Mouse (Mus musculus): Measurements from ENCODE around the gene Ndel1. TPM values are rescaled to one million over a fixed set of nuclear protein-coding genes. Genes with fewer than 3 reads are reported as not detected.

Ndel1 gene
- polyA plus RNA-seq, 1 experiment from 2014 or later, result 69.5 TPM

- Histone ChIP-seq H3K4me3 (replicated peaks) (no peak overlapping the region), H3K27me3 (replicated peaks) (no peaks in the 10 kb centered on the region), H3K36me3 (no peaks in the 10 kb centered on the region), H3K9me3 (no peaks in the 10 kb centered on the region), H3K27ac (no peak overlapping the region), H3K9ac (no peak overlapping the region), H3K4me2 (replicated peaks) (no peak overlapping the region), H3K4me1 (replicated peaks) (0 out of 2 replicates have a peak, but pooled peaks cover 4% of the 10 kb centered on the region)
- ATAC-seq, result no peak
- WGBS, result 71% methylated on average over 8 of the region's 8 CpGs
Observed at GRCm38 (mm10) chr11:68859943-68860593, 11.6 kb downstream of the Ndel1 start.

GRCm38 (mm10) chr11:68857329-68857728 lies 14.3 kb downstream of the Ndel1 start:
- H3K4me2 ChIP-seq (replicated peaks), result no peak overlapping the region
- H3K27ac ChIP-seq, result no peak overlapping the region
- 90% methylated on average over 3 of the region's 3 CpGs for WGBS
- no peak overlapping the region for H3K4me3 ChIP-seq (replicated peaks)
- H3K36me3 ChIP-seq, result no peaks in the 10 kb centered on the region
- H3K9me3 ChIP-seq, result no peaks in the 10 kb centered on the region
- no peak overlapping the region for H3K9ac ChIP-seq
- H3K4me1 ChIP-seq (replicated peaks), result peaks cover 6% of the 10 kb centered on the region; the same call in 1 of the 2 replicates
- ATAC-seq, result no peak
- H3K27me3 ChIP-seq (replicated peaks), result no peaks in the 10 kb centered on the region

GRCm38 (mm10) chr11:68854621-68855020 lies 17.0 kb downstream of the Ndel1 start:
- H3K27ac ChIP-seq, result peak overlapping the region; percentile 72; the same call in 1 of the 2 replicates

GRCm38 (mm10) chr11:68853611-68854401 lies 17.9 kb downstream of the Ndel1 start:
- Histone ChIP-seq H3K27me3 (replicated peaks) (no peaks in the 10 kb centered on the region), H3K4me2 (replicated peaks) (peak overlapping the region; percentile 59), H3K36me3 (no peaks in the 10 kb centered on the region), H3K4me3 (replicated peaks) (peak overlapping the region; percentile 94), H3K9me3 (no peaks in the 10 kb centered on the region), H3K4me1 (replicated peaks) (peaks cover 18% of the 10 kb centered on the region; the same call in 1 of the 2 replicates), H3K27ac (peak overlapping the region; percentile 72), H3K9ac (peak overlapping the region; percentile 36; the same call in 1 of the 2 replicates)
- 31% methylated on average over 14 of the region's 14 CpGs for WGBS
- ATAC-seq, result no peak

More at GRCm38 (mm10) chr11:68854621-68855020, 17.0 kb downstream of the Ndel1 start:
- WGBS, result 83% methylated on average over 3 of the region's 3 CpGs
- H3K36me3 ChIP-seq, result no peaks in the 10 kb centered on the region
- no peaks in the 10 kb centered on the region for H3K27me3 ChIP-seq (replicated peaks)
- no peak overlapping the region for H3K9ac ChIP-seq
- no peaks in the 10 kb centered on the region for H3K9me3 ChIP-seq
- H3K4me3 ChIP-seq (replicated peaks), result no peak overlapping the region
- ATAC-seq, result no peak
- H3K4me2 ChIP-seq (replicated peaks), result no peak overlapping the region
- H3K4me1 ChIP-seq (replicated peaks), result peaks cover 17% of the 10 kb centered on the region; the same call in 1 of the 2 replicates

GRCm38 (mm10) chr11:68852932-68853409 lies 18.7 kb downstream of the Ndel1 start:
- peak; percentile 99 for ATAC-seq
- Histone ChIP-seq H3K36me3 (no peaks in the 10 kb centered on the region), H3K9ac (peak overlapping the region; percentile 94), H3K27ac (peak overlapping the region; percentile 100), H3K4me1 (replicated peaks) (peaks cover 18% of the 10 kb centered on the region; the same call in 1 of the 2 replicates), H3K9me3 (no peaks in the 10 kb centered on the region), H3K27me3 (replicated peaks) (no peaks in the 10 kb centered on the region), H3K4me2 (replicated peaks) (peak overlapping the region; percentile 64), H3K4me3 (replicated peaks) (peak overlapping the region; percentile 94)
- 0% methylated on average over 42 of the region's 42 CpGs for WGBS

GRCm38 (mm10) chr11:68852486-68852901 lies 19.2 kb downstream of the Ndel1 start:
- peak; percentile 80 for ATAC-seq
- Histone ChIP-seq H3K4me3 (replicated peaks) (peak overlapping the region; percentile 94), H3K9me3 (no peaks in the 10 kb centered on the region), H3K36me3 (no peaks in the 10 kb centered on the region), H3K4me2 (replicated peaks) (peak overlapping the region; percentile 64), H3K9ac (peak overlapping the region; percentile 94), H3K4me1 (replicated peaks) (peaks cover 18% of the 10 kb centered on the region; the same call in 1 of the 2 replicates), H3K27me3 (replicated peaks) (no peaks in the 10 kb centered on the region), H3K27ac (peak overlapping the region; percentile 100)
- WGBS, result under 1% methylated on average over 36 of the region's 36 CpGs

- Histone ChIP-seq H3K4me3 (replicated peaks) (peak overlapping the region; percentile 94), H3K27ac (peak overlapping the region; percentile 100), H3K9ac (peak overlapping the region; percentile 94), H3K27me3 (replicated peaks) (no peaks in the 10 kb centered on the region), H3K4me2 (replicated peaks) (peak overlapping the region; percentile 64), H3K9me3 (no peaks in the 10 kb centered on the region), H3K36me3 (no peaks in the 10 kb centered on the region), H3K4me1 (replicated peaks) (peaks cover 18% of the 10 kb centered on the region; the same call in 1 of the 2 replicates)
- WGBS, result 2% methylated on average over 13 of the region's 13 CpGs
- ATAC-seq, result no peak
Observed at GRCm38 (mm10) chr11:68851644-68852485, 19.8 kb downstream of the Ndel1 start.

GRCm38 (mm10) chr11:68850862-68851261 lies 20.8 kb downstream of the Ndel1 start:
- H3K4me3 ChIP-seq (replicated peaks), result no peak overlapping the region
- peak overlapping the region; percentile 16 for H3K4me2 ChIP-seq (replicated peaks)
- H3K9me3 ChIP-seq, result no peaks in the 10 kb centered on the region
- ATAC-seq, result no peak
- no peak overlapping the region for H3K27ac ChIP-seq
- WGBS, result 74% methylated on average over 7 of the region's 7 CpGs
- H3K9ac ChIP-seq, result no peak overlapping the region
- H3K4me1 ChIP-seq (replicated peaks), result peaks cover 18% of the 10 kb centered on the region; the same call in 1 of the 2 replicates
- H3K36me3 ChIP-seq, result no peaks in the 10 kb centered on the region
- H3K27me3 ChIP-seq (replicated peaks), result no peaks in the 10 kb centered on the region

GRCm38 (mm10) chr11:68839606-68840005 lies 32.1 kb downstream of the Ndel1 start:
- H3K36me3 ChIP-seq, result peaks cover 35% of the 10 kb centered on the region

GRCm38 (mm10) chr11:68835034-68835433 lies 36.6 kb downstream of the Ndel1 start:
- Histone ChIP-seq H3K9me3 (no peaks in the 10 kb centered on the region), H3K27ac (no peak overlapping the region), H3K4me3 (replicated peaks) (no peak overlapping the region), H3K4me2 (replicated peaks) (no peak overlapping the region), H3K36me3 (peaks cover 33% of the 10 kb centered on the region), H3K4me1 (replicated peaks) (no peaks in the 10 kb centered on the region), H3K27me3 (replicated peaks) (no peaks in the 10 kb centered on the region), H3K9ac (no peak overlapping the region)
- WGBS, result 85% methylated on average over 3 of the region's 3 CpGs
- no peak for ATAC-seq

More at GRCm38 (mm10) chr11:68839606-68840005, 32.1 kb downstream of the Ndel1 start:
- no peaks in the 10 kb centered on the region for H3K27me3 ChIP-seq (replicated peaks)
- H3K4me2 ChIP-seq (replicated peaks), result no peak overlapping the region
- H3K4me1 ChIP-seq (replicated peaks), result no peaks in the 10 kb centered on the region
- no peak overlapping the region for H3K27ac ChIP-seq
- H3K9ac ChIP-seq, result no peak overlapping the region
- ATAC-seq, result no peak
- H3K4me3 ChIP-seq (replicated peaks), result no peak overlapping the region
- 89% methylated on average over 5 of the region's 5 CpGs for WGBS
- no peaks in the 10 kb centered on the region for H3K9me3 ChIP-seq

- no peak overlapping the region for H3K9ac ChIP-seq
- H3K4me1 ChIP-seq (replicated peaks), result no peaks in the 10 kb centered on the region
- no peaks in the 10 kb centered on the region for H3K27me3 ChIP-seq (replicated peaks)
- H3K4me2 ChIP-seq (replicated peaks), result no peak overlapping the region
- H3K9me3 ChIP-seq, result no peaks in the 10 kb centered on the region
- no peak for ATAC-seq
- H3K27ac ChIP-seq, result no peak overlapping the region
- no peak overlapping the region for H3K4me3 ChIP-seq (replicated peaks)
- peaks cover 33% of the 10 kb centered on the region for H3K36me3 ChIP-seq
Observed at GRCm38 (mm10) chr11:68833593-68833992, 38.1 kb downstream of the Ndel1 start.

Measured in intestine, embryonic 15.5 days (tissue).